Mouse (Mus musculus): Measurements from ENCODE around the gene Vmo1. TPM values are rescaled to one million over a fixed set of nuclear protein-coding genes. Genes with fewer than 3 reads are reported as not detected.
"Not testable (repeated sequence)": the region's sequence is repeated elsewhere in the genome, so short reads cannot be mapped to it uniquely, and the experiment has no call there.

The Vmo1 gene
- polyA plus RNA-seq, 1 experiment from 2014 or later, result not detected

DNA sequence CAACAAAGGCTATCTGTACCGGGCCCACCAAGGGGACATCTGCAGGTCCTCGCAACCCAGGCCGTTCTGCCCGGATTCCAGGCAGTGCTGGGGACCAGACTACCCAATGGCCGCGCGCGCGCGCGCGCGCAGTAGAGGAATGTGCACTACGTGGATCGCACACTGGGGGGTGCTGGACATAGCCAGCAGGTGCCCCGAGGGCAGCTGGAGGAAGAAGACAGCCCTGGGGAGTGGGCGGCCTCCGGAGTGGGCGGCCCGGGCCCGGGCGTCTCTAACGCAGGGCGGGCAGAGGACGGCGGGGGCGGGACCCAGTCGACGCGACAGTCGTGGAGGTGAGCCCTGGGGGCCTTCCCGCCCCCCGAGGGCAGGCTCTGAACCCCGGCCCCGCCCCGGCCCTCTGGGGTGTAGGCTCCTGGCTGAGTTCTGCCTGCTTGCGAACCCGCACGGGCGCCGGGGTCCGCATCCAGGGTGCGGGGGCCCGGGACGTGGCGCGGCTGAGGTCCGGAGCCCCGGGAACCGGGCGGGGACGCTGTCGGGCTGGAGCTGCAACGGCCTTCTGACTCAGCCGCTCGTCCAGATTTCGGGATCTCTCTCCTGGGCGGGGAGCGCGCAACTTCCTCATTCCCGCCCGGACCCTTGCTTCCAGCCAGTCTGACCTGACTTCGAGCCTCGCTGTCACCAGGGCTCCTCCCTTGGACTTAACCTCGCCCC, 25.6 kb upstream of the Vmo1 start, which contains the start of gene Pld2:
Gene Pld2, plus strand, starts transcription at position 188 of the 711 bp plus-strand sequence.
- WGBS, result under 1% methylated on average over 60 of the region's 65 CpGs
- Histone ChIP-seq H3K4me2 (peak within 1 kb of the TSS; percentile 82), H3K27ac (replicated peaks) (peak within 1 kb of the TSS; percentile 66), H3K4me3 (peak within 1 kb of the TSS; percentile 69), H3K36me3 (no peaks in the 10 kb centered on the region), H3K9ac (peak within 1 kb of the TSS; percentile 60), H3K9me3 (no peaks in the 10 kb centered on the region), H3K4me1 (replicated peaks) (peaks cover 12% of the 10 kb centered on the region), H3K27me3 (no peaks in the 10 kb centered on the region)
- ATAC-seq (ENCODE audit: low FRiP score, low read depth), result peak; percentile 93

DNA sequence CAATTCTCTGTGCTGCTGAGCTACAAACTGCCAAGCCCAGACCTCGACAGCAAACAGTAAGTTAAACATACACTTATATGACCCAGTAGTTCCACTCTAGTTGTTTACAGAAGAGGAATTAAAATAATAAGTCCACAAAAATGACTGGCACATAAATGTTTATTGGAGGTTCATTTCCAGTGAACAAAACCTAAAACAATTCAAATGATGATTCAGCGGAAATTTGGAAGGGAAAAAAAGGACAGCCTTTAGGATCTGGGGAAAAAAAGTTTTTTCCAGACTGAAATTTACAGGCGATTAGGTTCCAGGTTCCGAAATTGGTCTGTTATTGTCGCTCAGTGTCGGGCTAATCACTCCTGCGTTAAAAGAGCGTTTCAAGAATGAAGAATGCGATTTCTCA, 25.0 kb upstream of the Vmo1 start:
- peak overlapping the region; percentile 69 for H3K4me3 ChIP-seq
- no peaks in the 10 kb centered on the region for H3K27me3 ChIP-seq
- H3K36me3 ChIP-seq, result no peaks in the 10 kb centered on the region
- H3K27ac ChIP-seq (replicated peaks), result no peak overlapping the region
- H3K4me1 ChIP-seq (replicated peaks), result peaks cover 12% of the 10 kb centered on the region
- H3K4me2 ChIP-seq, result peak overlapping the region; percentile 82
- 18% methylated on average over 9 of the region's 9 CpGs for WGBS
- no peak for ATAC-seq (ENCODE audit: low FRiP score, low read depth)
- peak overlapping the region; percentile 60 for H3K9ac ChIP-seq
- no peaks in the 10 kb centered on the region for H3K9me3 ChIP-seq

DNA sequence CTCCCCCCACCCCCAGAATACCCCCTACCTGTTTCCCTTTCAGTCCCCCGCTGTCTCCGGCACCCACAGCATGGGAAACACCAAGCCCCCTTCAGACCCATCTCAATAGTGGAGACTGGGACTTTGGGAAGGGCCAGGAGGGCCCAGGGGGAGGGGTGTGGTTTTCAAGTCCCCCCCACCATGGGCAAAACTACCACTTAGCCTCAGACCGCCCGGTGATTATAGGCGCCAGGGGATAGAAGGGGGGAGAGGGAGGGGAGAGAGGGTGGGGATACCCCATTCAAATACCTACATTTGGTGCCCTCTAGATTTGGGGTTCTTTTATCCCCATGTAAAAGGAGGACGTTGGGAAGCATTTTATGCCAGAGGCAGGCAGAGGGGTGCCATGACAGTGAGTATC, 18.4 kb upstream of the Vmo1 start, which contains the start of gene Gm40193:
Gene Gm40193, minus strand, starts transcription at position 101 of the 400 bp plus-strand sequence.
- WGBS, result 91% methylated on average over 6 of the region's 6 CpGs
- no peak for ATAC-seq (ENCODE audit: low FRiP score, low read depth)
- Histone ChIP-seq H3K4me3 (no peak within 1 kb of the TSS), H3K9ac (no peak within 1 kb of the TSS), H3K27me3 (no peaks in the 10 kb centered on the region), H3K9me3 (no peaks in the 10 kb centered on the region), H3K27ac (replicated peaks) (no peak within 1 kb of the TSS), H3K4me1 (replicated peaks) (no peaks in the 10 kb centered on the region), H3K36me3 (peaks cover 9% of the 10 kb centered on the region), H3K4me2 (no peak within 1 kb of the TSS)

DNA sequence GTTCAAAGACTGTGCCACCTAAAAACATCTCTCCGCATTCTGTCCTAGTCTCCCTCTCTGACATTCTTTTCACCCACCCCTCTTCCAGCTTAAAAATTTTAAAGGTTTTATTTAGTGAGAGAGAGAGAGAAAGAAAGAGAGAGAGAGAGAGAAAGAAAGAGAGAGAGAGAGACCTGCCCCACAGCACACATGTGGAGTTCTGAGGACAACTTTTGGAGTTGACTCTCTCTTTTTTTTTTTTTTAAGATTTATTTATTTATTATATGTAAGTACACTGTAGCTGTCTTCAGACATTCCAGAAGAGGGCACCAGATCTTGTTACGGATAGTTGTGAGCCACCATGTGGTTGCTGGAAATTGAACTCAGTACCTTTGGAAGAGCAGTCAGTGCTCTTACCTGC, 16.6 kb upstream of the Vmo1 start:
- 81% methylated on average over 2 of the region's 2 CpGs for WGBS
- H3K9ac ChIP-seq; H3K4me1 ChIP-seq (replicated peaks); H3K27me3 ChIP-seq; H3K9me3 ChIP-seq; H3K27ac ChIP-seq (replicated peaks); H3K4me2 ChIP-seq; ATAC-seq (ENCODE audit: low FRiP score, low read depth); H3K4me3 ChIP-seq: not testable (repeated sequence)
- peaks cover 22% of the 10 kb centered on the region for H3K36me3 ChIP-seq

DNA sequence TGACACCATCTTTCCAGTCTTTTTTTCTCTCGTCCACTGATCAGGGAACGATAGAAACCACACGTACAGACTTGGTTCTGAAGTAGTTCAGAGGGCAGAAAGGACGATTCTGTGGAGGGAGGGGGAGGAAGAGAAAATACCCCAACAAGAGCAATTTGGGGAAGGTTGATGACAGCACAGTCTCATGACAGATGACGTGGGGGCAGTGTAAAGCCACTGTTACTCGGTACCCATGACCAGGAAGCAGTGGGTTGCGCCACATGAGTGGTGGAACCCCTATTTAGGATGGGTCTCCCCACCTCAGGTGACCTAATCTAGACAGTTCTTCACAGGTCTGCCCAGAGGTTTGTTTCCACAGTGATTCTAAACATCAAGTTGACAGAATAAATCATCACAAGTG, 14.2 kb upstream of the Vmo1 start:
- Histone ChIP-seq H3K4me1 (replicated peaks) (peaks cover 18% of the 10 kb centered on the region), H3K9me3 (no peaks in the 10 kb centered on the region), H3K27ac (replicated peaks) (no peak overlapping the region), H3K4me3 (no peak overlapping the region), H3K9ac (no peak overlapping the region), H3K36me3 (peaks cover 22% of the 10 kb centered on the region), H3K27me3 (no peaks in the 10 kb centered on the region), H3K4me2 (no peak overlapping the region)
- no peak for ATAC-seq (ENCODE audit: low FRiP score, low read depth)
- whole genome bisulfite sequencing, result 92% methylated on average over 7 of the region's 7 CpGs

DNA sequence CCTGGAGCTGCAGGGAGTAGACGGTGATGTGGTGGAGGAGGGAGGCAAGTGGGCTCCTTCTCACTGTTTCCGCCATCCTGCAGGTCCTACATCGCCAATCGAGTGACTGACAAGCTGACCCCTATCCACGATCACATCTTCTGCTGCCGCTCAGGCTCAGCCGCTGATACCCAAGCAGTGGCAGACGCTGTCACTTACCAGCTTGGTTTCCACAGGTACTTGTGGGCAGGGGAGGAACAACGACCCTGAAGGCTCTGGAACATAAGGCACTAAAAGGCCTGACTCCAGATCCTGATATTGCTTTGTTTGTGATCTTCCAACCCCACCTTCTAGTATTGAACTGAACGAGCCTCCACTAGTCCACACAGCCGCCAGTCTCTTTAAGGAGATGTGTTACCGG, 11.8 kb upstream of the Vmo1 start:
- Histone ChIP-seq H3K27me3 (no peaks in the 10 kb centered on the region), H3K4me3 (peak overlapping the region; percentile 75), H3K4me2 (peak overlapping the region; percentile 93), H3K36me3 (peaks cover 22% of the 10 kb centered on the region), H3K9ac (peak overlapping the region; percentile 62), H3K9me3 (no peaks in the 10 kb centered on the region), H3K27ac (replicated peaks) (no peak overlapping the region), H3K4me1 (replicated peaks) (peaks cover 18% of the 10 kb centered on the region)
- no peak for ATAC-seq (ENCODE audit: low FRiP score, low read depth)
- WGBS, result 91% methylated on average over 12 of the region's 12 CpGs

DNA sequence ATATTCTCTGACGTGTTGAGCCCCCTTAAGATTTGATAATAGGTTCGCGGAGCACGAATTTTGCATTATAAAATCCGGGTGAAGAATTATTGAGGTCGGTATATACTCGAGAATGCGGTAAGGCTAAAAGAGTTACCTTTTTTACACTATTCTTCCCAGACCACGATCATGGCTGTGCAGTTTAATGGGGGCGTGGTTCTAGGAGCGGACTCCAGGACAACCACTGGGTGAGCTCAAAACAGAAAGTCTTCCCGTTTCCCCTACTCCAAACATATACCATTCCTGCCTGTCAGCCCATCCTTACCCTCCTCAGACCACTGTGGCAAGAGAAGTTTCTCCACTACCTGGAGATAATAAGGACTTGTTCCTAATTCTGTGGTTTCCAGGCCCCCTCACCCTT, 11.3 kb upstream of the Vmo1 start:
- Histone ChIP-seq H3K9ac (peak overlapping the region; percentile 62), H3K4me1 (replicated peaks) (peaks cover 18% of the 10 kb centered on the region), H3K27ac (replicated peaks) (peak overlapping the region; percentile 71), H3K27me3 (no peaks in the 10 kb centered on the region), H3K4me2 (peak overlapping the region; percentile 93), H3K36me3 (peaks cover 22% of the 10 kb centered on the region), H3K9me3 (no peaks in the 10 kb centered on the region), H3K4me3 (peak overlapping the region; percentile 75)
- peak; percentile 17; the same call in 1 of the 2 replicates for ATAC-seq (ENCODE audit: low FRiP score, low read depth)
- 2% methylated on average over 12 of the region's 12 CpGs for whole genome bisulfite sequencing

DNA sequence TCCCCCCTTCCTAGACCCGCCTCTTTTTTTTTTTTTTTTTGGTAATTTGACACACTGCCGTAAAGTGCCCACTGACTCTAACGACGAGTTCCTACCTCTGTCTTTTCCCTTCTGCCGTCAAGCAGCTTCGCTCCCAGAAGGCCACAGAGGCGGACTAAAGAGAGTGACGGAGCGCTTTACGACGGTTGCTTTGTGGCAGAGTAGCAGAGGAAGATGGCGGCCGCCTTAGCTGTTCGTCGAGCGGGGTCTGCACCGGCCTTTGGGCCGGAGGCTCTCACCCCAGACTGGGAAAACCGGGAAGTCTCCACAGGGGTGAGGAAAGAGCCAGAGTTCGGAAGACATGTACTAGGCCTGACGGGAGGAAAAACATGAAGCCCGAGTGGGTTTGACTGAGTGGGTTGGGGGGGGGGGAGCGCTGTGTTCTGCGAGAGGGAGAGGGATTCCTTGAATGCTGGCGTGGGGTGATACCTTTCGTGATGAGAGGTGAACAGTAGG, 10.8 kb upstream of the Vmo1 start, which contains the start of gene Psmb6:
Gene Psmb6, plus strand, starts transcription at position 184 of the 495 bp plus-strand sequence.
- H3K4me1 ChIP-seq (replicated peaks), result peaks cover 20% of the 10 kb centered on the region
- H3K27ac ChIP-seq (replicated peaks), result peak within 1 kb of the TSS; percentile 71
- peak within 1 kb of the TSS; percentile 93 for H3K4me2 ChIP-seq
- H3K36me3 ChIP-seq, result peaks cover 22% of the 10 kb centered on the region
- WGBS, result under 1% methylated on average over 25 of the region's 26 CpGs
- peak; percentile 96 for ATAC-seq (ENCODE audit: low FRiP score, low read depth)
- H3K27me3 ChIP-seq, result no peaks in the 10 kb centered on the region
- peak within 1 kb of the TSS; percentile 62 for H3K9ac ChIP-seq
- H3K4me3 ChIP-seq, result peak within 1 kb of the TSS; percentile 75
- no peaks in the 10 kb centered on the region for H3K9me3 ChIP-seq

DNA sequence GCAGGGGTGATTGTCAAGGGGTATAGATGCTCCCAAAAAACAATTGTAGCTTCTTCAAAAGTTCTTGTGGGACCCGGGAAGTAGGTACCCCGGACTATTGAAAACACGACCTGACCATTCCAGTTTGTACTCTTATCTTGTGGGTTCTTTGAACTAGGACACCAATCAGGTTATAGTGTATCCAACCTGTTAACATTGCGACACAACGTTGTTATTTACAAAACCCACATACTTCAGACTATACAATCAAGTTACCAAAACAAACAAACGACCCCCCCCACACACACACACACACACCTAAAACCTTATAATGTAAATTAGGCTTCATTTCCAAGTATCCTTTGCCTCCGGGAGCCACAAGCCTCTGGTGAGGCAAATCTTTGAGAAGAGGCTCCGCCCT, 10.4 kb upstream of the Vmo1 start:
- Histone ChIP-seq H3K27me3 (no peaks in the 10 kb centered on the region), H3K27ac (replicated peaks) (no peak overlapping the region), H3K4me1 (replicated peaks) (peaks cover 25% of the 10 kb centered on the region), H3K4me3 (peak overlapping the region; percentile 75), H3K4me2 (peak overlapping the region; percentile 93), H3K36me3 (peaks cover 22% of the 10 kb centered on the region), H3K9me3 (no peaks in the 10 kb centered on the region), H3K9ac (0 out of 2 replicates have a peak overlapping the region, but pooled peaks have one; percentile 35)
- ATAC-seq (ENCODE audit: low FRiP score, low read depth), result peak; percentile 9; the same call in 1 of the 2 replicates
- 8% methylated on average over 8 of the region's 8 CpGs for WGBS

DNA sequence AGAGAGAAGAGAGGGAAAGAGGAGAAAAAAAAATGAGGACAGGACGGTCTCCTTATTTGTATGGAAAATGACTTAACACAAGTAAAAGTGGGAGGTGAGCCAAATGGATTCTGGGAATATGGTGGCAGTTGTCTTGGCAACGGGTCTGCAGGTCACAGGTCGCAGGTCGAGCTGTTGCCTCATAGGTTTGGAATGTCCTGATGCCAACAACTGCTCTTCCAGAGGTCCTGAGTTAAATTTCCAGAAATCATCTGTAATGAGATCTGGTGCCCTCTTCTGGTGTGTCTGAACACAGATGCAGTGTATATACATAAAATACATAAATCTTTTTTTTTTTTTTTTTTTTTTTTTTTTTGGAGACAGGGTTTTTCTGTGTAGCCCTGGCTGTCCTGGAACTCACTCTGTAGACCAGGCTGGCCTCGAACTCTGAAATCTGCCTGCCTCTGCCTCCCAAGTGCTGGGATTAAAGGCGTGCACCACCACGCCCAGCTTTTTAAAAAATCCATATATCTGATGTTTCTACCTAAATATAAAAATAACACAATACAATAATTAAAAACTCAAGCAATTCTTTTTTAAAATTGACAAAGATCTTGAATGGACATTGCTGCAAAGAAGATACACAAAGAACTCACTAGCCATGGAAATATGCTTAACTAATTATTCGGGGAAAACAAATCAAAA, 9.0 kb upstream of the Vmo1 start:
- Histone ChIP-seq H3K4me1 (replicated peaks) (peaks cover 25% of the 10 kb centered on the region), H3K36me3 (peaks cover 18% of the 10 kb centered on the region)
- H3K27ac ChIP-seq (replicated peaks); ATAC-seq (ENCODE audit: low FRiP score, low read depth); H3K27me3 ChIP-seq; H3K4me3 ChIP-seq; H3K9me3 ChIP-seq; H3K4me2 ChIP-seq; H3K9ac ChIP-seq: not testable (repeated sequence)
- 92% methylated on average over 8 of the region's 8 CpGs for WGBS

DNA sequence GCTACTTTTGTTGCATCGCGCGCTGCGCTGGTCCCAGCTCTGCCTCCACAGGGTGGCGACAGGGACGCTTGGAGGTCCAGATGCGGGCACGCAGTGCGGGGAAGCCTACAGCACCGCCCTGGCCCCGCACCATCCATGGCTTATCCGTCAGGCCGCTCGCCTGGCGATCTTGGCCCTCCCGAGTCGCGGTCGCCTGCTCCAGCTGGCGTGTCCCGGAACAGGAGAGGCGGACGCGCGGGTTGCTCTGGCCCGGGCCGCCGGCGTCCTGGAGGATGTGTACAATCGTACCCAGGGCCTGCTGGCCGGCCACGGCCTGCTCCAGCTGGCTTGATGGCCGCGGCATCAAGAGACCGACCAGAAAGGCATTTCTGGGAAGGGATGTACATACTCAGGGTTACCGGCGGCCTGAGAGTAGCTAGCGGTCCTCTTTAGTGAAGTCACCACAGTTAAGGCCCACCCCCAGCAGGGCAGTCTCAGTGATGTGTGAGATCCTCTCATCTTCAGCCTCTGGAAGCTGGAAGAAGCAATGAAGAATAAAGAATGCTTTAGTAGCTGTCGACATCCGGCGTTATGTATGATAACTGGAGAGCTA, 5.9 kb upstream of the Vmo1 start:
- peaks cover 12% of the 10 kb centered on the region for H3K4me1 ChIP-seq (replicated peaks)
- no peaks in the 10 kb centered on the region for H3K27me3 ChIP-seq
- peak overlapping the region; percentile 25 for H3K9ac ChIP-seq
- WGBS, result 11% methylated on average over 41 of the region's 41 CpGs
- peak overlapping the region; percentile 52 for H3K4me2 ChIP-seq
- H3K27ac ChIP-seq (replicated peaks), result no peak overlapping the region
- no peaks in the 10 kb centered on the region for H3K36me3 ChIP-seq
- peak overlapping the region; percentile 22 for H3K4me3 ChIP-seq
- 0 out of 2 replicates have a peak, but pooled peaks have one; percentile 52 for ATAC-seq (ENCODE audit: low FRiP score, low read depth)
- no peaks in the 10 kb centered on the region for H3K9me3 ChIP-seq

DNA sequence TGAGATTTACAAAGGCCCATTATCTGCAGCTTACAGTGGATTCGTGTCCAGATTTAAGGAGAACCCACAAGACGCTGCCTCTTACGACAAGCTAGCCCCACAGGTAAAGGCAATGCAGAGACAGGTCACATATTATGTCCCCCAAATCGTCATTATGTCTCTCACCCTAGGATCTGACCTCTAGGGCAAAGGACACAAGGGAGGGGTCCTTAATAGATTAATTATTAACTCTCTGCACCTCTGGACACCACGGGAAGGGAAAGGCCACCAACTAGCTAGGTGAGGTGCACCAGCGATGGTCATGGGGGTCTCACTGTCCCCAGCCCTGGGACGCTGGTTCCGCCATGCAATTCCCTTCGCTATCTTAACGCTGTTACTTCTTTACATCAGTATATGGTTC, 4.5 kb upstream of the Vmo1 start, which contains the start of gene Gltpd2:
Gene Gltpd2, plus strand, starts transcription at position 274 of the 400 bp plus-strand sequence.
- ATAC-seq (ENCODE audit: low FRiP score, low read depth), result no peak
- no peaks in the 10 kb centered on the region for H3K36me3 ChIP-seq
- H3K4me2 ChIP-seq, result peak within 1 kb of the TSS; percentile 52
- H3K27ac ChIP-seq (replicated peaks), result no peak within 1 kb of the TSS
- H3K4me3 ChIP-seq, result peak within 1 kb of the TSS; percentile 22
- no peaks in the 10 kb centered on the region for H3K27me3 ChIP-seq
- peak within 1 kb of the TSS; percentile 25; the same call in 1 of the 2 replicates for H3K9ac ChIP-seq
- no peaks in the 10 kb centered on the region for H3K9me3 ChIP-seq
- 79% methylated on average over 10 of the region's 10 CpGs for WGBS
- peaks cover 7% of the 10 kb centered on the region for H3K4me1 ChIP-seq (replicated peaks)
